Mouse (Mus musculus) heart, postnatal 0 days (tissue): ENCODE measurements around the gene Gm45785.

ENCODE experiments used
- CTCF ChIP-seq: IDR thresholded peaks from 2 replicates; pipeline ENCODE4 v1.5.1; 2016; ENCODE audit warnings: antibody characterized with exemption, control low read depth, low read depth
- EP300 ChIP-seq: IDR thresholded peaks from 2 replicates; pipeline ENCODE4 v1.6.1; 2016; ENCODE audit warnings: antibody characterized with exemption, low read depth

GRCm38 (mm10) chr7:140853386-140853785, 2.7 kb downstream of the Gm45785 start:
- TF ChIP-seq CTCF (no peak), EP300 (no peak)
